Mouse (Mus musculus) right cerebral cortex, adult 18-20 months (tissue): ENCODE measurements around the gene Acrbp.

ENCODE experiments used
- DNase-seq: peaks from one replicate; pipeline ENCODE4 v3.0.0; 2022; ENCODE audit warnings: mixed read lengths

The Acrbp gene

DNA sequence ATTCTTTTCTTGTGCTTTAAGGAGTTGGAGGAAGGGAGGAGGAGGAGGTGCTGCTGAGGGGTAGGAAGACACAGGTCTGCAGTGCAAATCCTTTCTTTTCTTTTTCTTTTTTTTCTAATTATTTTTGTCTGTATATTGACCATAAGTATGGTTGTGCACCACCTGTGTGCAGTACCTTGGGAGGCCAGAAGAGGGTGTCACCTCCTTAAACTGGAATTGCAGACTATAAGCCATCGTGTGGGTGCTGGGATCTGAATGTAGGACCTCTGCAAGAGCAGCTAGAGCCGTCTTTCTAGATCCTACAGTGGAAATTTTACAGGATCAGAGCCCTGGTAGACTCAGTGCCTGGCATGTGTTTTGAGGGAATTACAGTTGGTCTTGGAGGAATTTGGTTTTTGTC is 58.2 kb downstream of the Acrbp start:
- DNase-seq: no peak

DNA sequence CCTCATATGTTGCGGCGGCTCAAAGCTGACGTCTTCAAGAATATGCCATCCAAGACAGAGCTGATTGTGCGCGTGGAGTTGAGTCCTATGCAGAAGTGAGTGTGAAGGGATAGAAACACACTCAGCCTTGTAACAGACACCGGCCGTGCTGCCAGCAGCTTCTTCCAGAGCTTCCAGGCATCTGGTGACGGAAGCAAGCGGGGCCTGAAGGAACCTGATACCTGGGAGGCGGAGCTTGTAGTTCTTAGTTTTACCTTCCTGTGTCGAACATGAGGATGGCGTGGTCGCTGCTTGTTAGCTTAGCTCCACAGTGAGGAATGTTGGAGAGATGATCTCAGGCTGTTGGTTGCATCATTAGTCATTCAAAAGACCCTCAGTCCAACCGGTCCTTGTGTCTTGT is 59.9 kb downstream of the Acrbp start:
- no peak for DNase-seq

DNA sequence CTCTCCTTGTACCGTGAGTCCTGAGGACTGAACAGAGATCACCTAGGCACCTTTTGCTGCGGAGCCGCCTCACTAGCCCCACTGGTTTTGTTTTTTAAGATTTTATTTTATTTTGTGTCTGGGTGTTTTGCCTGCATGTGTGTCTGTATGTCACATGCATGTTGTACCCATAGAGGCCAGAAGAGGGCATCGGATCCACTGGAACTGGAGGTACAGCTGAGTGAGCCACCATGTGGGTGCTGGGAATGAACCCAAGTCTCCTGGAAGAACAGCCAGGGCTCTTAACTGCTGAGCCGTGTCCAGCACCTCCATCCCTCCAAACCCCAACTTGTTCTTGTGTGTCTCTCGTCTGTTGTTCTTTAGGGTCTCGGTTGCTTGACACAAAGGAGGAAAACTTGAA is 61.4 kb downstream of the Acrbp start:
- DNase-seq: no peak

DNA sequence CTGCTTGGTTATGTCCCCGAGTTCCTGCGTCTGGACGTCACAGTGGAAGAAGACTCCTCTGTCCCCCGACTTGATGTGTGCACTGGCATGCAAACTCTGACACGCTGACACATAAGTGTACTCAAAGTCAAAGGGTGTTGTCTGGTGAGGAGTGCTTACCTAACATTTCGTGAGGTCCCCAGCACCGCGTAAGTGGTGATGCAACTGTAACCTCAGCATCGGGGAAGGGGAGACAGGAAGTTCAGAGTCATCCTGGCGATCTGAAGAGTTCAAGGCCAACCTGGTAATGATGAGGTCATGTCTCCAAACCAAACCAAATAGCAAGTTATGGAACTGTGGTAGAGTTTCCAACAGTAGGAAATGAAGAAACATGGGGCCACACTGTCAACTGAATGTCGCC is 63.1 kb downstream of the Acrbp start:
- no peak for DNase-seq
